Mouse (Mus musculus): ENCODE measurements around the gene Crybb1.

Gene Crybb1

DNA sequence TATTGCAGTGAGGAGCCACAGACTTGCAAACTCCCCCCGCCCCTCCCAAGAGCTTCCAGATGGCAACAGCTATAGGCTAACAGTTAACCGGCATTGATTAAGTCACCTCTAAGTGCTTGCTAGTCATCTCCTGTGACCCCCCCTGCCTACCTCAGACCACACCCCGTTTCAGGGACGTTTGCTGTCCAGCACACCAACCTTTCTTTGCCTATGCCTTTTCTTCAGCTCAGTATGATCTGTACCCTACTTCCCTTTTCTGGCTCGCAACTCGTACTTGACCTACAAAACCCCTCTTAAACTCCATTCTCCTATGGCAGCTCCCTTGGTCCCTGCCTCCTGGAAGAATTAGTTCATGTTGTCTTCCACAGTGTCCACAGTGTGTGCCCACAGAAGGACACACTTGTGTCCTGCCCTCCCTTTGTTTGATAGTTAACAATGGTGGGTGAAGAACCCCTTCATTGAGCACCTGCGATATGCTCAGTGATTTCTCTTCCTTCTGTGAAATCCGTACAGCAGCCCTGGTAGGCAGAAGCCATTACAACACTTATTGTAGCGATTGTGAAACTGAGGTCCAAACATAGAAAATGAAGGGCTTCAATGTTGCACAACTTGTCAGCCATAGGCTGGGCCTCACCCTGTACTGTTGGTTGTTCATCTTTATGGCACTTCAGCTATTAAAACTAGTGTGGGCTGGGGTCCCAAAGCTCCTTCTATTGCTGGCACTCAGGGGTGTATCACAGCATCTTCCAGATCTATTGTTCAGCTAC, 10.6 kb downstream of the Crybb1 start:
- no peak for DNase-seq (ENCODE audit: low read depth, low spot score)

DNA sequence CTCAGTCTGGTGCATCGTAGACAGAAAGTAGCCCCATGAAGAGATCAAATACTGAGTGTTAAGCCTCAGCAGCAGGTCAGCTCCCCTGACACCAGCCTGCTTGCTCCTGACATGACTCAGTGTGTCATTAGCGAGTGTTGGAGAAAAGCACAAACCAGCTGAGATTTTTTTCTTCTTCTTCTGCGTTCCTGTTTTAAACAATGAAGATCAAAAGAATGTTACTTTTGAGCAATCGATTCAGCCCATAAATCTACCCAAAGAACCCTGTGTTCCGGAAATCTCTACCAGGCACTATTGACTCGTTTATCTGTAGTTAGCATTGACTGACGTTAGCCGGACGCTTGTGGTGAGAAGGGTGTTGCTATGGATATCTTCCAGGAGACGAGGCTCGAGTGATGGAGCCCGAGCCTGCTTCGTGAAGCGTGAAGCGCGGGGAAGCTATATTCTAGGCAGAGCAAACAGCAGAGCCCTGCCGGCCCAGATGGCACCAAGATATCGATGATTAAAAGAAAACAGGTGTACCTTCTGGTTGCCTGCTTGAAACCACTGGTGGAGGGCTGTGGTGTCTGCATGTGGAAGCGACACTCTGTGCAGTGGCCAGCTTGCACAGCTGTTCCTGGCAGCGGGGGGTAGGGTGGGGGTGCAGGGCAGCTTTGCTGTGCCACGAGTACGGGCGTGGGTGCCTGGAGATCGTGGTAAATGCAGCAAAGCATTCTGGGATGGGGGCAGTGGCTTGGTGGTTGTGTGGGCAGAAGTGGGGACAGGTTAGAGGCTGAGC, 15.3 kb downstream of the Crybb1 start:
- no peak for DNase-seq (ENCODE audit: low read depth, low spot score)

GRCm38 (mm10) chr5:112272934-112273333, 17.3 kb downstream of the Crybb1 start:
- DNase-seq (ENCODE audit: low read depth, low spot score): no peak

GRCm38 (mm10) chr5:112273746-112274463, 18.3 kb downstream of the Crybb1 start:
- no peak for DNase-seq (ENCODE audit: low read depth, low spot score)

DNA sequence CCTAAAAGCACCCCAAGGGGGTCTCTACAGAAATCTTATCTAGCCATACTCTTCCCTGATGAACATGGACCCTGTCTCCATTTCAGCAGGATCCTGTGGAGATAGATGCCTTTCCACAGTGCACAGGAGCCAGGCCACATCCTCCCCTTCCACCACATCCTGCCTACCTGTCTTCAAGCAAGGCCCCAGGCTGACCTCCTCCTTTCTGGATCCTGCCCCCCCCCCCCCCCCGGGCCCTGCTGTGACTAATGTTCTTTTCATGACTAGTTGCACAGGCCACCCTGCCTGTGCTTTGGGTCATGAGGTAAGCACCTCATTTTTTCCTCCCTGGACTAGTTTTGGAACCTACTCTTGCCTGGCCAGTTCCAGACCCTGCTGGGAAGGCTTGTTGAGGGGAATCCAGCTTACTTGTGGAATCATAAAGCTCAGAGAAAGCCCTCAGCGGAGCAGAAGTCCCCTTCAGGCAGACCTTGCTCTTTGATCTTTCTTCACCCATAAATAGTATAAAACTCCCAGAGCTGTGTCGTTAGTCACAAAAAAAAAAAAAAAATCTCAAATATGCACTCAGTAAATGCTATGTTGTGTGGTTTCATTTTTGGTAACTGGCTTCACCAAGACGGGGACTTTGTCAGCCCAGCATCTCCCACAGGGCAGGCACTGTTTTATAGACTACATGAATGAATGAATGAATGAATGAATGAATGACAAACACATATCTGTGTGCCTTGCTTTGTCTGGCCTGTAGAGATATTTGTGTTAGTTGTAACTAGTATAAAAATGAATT, 19.6 kb downstream of the Crybb1 start:
- no peak for DNase-seq (ENCODE audit: low read depth, low spot score)

DNA sequence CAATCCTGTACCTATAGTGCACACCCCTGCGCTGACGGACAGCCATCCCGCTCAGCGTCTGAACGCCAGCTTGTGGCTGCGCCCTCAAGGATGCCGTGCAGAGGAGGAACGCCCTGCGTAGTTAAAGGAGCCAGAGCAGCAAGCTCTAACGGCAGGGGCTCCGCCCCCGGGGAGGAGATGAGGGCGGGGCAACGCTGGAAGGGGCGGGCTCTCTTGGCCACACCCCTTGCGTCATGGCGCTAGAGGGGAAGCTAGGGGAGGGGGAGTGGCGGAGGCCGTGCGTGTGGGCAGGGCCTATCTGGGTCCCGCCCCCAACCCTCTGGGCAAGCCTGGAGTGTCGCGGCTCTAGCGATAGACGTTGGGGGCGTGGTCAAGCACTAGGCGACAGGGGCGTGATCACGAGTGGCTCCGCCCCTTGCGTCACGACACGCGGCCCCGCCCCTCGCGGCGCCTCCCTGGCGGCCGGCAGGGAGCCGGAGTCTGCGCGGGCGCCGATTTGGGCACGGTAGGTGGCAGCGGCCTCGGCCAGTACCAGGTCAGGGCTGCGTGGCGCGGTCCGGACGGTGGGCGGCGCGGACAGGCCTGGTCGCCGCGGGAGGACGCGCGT, 20.8 kb downstream of the Crybb1 start, which contains the start of gene Tpst2:
Tpst2 (plus strand) TSS at position 425 of the 607 bp plus-strand sequence.
- peak; percentile 99 for DNase-seq (ENCODE audit: low read depth, low spot score)

- no peak for DNase-seq (ENCODE audit: low read depth, low spot score)
Measured at GRCm38 (mm10) chr5:112276907-112277348, 21.3 kb downstream of the Crybb1 start.

- no peak for DNase-seq (ENCODE audit: low read depth, low spot score)
Measured at GRCm38 (mm10) chr5:112277906-112278470, 22.4 kb downstream of the Crybb1 start.

GRCm38 (mm10) chr5:112279181-112280021, 23.8 kb downstream of the Crybb1 start:
- DNase-seq (ENCODE audit: low read depth, low spot score): no peak

- DNase-seq (ENCODE audit: low read depth, low spot score): no peak
Measured at GRCm38 (mm10) chr5:112280151-112280550, 24.5 kb downstream of the Crybb1 start.

- no peak for DNase-seq (ENCODE audit: low read depth, low spot score)
Measured at GRCm38 (mm10) chr5:112280863-112281660, 25.4 kb downstream of the Crybb1 start.

DNA sequence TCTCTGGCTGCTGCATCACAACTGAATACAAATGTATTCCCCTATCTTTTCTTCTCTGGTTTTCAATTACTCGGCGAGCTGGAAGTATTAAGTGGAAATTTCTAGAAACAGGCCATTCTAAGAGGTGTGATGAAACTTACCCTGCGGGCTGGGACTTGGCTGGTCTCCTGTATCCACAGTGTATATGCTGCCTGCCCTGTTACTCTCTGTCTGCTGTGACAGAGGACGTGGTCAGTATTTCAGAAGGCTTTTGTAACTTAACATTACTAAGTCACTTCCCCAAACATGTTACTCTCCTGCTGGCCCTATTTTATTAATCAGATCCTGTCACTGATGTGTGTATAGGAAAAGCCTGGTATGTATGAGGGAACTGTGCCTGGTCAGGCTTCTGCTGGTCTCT, 26.1 kb downstream of the Crybb1 start:
- DNase-seq (ENCODE audit: low read depth, low spot score): no peak

DNA sequence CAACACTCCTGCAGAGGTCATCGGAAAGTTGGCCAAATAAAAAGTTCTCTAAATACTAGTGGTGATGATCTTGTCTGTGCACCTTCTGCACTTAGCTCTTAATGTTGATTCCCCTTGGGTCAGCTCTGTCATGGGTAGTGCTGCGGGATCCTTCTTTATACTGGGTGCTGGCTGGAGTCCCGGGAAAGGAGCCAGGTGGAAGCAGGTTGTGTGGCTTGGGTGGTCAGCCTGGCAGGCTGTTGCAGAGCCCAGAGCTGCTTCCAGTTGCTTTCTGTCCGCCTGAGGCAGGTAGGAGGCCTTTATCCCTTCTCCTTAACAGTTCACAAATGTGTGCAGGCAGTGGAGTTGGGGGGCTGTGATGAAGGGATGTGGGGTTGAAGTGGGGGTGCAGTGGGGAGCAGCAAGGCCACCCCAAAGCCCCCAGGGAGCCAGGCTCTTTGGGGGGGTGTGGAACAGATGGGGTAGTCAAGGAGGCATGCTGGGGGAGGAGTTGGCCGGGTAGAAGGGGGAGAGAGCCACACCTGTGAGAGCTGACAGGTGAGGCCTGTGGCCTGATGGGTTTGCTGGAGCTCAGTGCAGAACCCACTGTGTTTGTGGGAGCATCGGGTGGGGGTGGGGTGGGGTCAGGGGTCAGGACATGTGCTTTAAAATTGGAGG, 26.6 kb downstream of the Crybb1 start:
- no peak for DNase-seq (ENCODE audit: low read depth, low spot score)

DNA sequence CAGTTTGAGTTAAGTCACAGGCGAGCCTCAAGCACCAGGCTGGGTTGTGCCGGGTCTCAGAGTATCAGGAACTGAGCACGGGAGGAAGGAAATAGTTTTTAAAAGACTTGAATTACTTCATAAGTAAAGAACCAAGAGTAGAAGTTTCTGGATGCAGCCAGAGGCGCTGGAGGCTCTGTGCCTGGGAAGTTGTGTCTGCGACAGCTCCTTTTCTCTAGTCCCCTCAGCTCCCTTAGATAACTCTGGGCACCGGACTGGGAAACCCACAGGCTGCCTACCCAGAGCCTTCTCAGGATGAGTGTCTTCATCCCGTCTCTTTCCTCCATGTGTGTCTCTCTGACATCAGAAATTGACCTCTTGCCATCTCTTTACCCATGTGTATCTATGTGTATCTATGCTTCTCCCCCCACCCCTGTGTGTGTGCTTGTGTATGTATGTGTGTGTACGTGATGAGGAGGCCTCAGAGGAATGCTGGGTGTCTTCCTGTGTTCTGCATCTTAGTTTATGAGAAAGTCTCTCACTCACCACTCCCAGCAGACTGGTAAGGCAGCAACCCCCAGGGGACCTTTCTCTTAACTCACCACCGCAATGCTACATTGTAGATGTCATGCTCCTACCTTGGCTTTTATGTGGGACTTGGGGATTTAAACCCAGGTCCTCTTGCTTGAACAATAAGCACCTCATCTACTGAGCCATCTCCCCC, 27.3 kb downstream of the Crybb1 start:
- no peak for DNase-seq (ENCODE audit: low read depth, low spot score)

GRCm38 (mm10) chr5:112283543-112284202, 28.1 kb downstream of the Crybb1 start:
- DNase-seq (ENCODE audit: low read depth, low spot score): no peak

DNA sequence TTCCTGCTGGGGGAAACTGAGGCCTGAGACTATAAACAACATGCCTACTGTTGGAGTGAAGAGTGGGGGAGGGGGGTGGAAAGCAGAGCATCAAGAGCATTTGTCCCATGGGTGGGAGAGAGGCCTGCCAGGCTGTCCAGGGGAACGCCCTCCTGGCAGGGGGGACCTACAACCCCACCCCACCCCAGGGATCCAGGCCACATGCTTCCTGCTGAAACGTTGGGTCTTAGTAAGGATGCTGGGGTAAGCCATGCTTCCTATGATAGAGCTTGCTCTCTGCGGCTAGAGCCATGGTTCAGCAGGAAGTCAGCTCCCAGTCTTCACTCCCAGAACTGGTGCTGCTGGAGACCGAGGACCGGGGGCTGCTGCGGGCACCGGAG, 28.6 kb downstream of the Crybb1 start:
- no peak for DNase-seq (ENCODE audit: low read depth, low spot score)

- DNase-seq (ENCODE audit: low read depth, low spot score): no peak
Measured at GRCm38 (mm10) chr5:112285548-112286085, 30.0 kb downstream of the Crybb1 start.

Measured in telencephalon, adult 2 months (tissue).